Mouse (Mus musculus) intestine, embryonic 15.5 days (tissue): ENCODE results near the gene Magee1. TPM values are rescaled to one million over a fixed set of nuclear protein-coding genes. Genes with fewer than 3 reads are reported as not detected.

ENCODE experiments used
- polyA plus RNA-seq: library from polyadenylated mRNA; unstranded; fragments of >200 nt; fragmentation: Nextera tagmentation; extraction: Ambion mirVana; gene quantifications from 2 replicates; pipeline ENCODE4 v1.2.1, GENCODE M21; 2015

Magee1 gene
- polyA plus RNA-seq, 1 experiment from 2014 or later = 16.1 TPM

Other genes with a start within 250 kb of the Magee1 start
- 58.2 and 62.7 TPM in 2 replicates for gene Pbdc1, start 40.6 kb upstream of the Magee1 start, polyA plus RNA-seq